Mouse (Mus musculus): Measurements from ENCODE around the gene Nxph3.

The Nxph3 gene

GRCm38 (mm10) chr11:95514298-95514861 is at the start of gene Nxph3:
Gene Nxph3 (minus strand): TSS chr11:95514570.
- DNase-seq (ENCODE audit: low read depth, low spot score): peak; percentile 70

GRCm38 (mm10) chr11:95563849-95564248 is 49.5 kb upstream of the Nxph3 start:
- DNase-seq (ENCODE audit: low read depth, low spot score): no peak

GRCm38 (mm10) chr11:95560773-95561172 is 46.4 kb upstream of the Nxph3 start:
- no peak for DNase-seq (ENCODE audit: low read depth, low spot score)

GRCm38 (mm10) chr11:95559761-95560160 is 45.4 kb upstream of the Nxph3 start:
- no peak for DNase-seq (ENCODE audit: low read depth, low spot score)

- no peak for DNase-seq (ENCODE audit: low read depth, low spot score)
Measured at GRCm38 (mm10) chr11:95557719-95558118, 43.3 kb upstream of the Nxph3 start.

- DNase-seq (ENCODE audit: low read depth, low spot score): no peak
Measured at GRCm38 (mm10) chr11:95557032-95557431, 42.7 kb upstream of the Nxph3 start.

GRCm38 (mm10) chr11:95555279-95555678 is 40.9 kb upstream of the Nxph3 start:
- DNase-seq (ENCODE audit: low read depth, low spot score): no peak

- DNase-seq (ENCODE audit: low read depth, low spot score): no peak
Measured at GRCm38 (mm10) chr11:95550301-95551021, 36.1 kb upstream of the Nxph3 start.

GRCm38 (mm10) chr11:95546021-95546782 is 31.8 kb upstream of the Nxph3 start:
- no peak for DNase-seq (ENCODE audit: low read depth, low spot score)

- no peak for DNase-seq (ENCODE audit: low read depth, low spot score)
Measured at GRCm38 (mm10) chr11:95544546-95545327, 30.4 kb upstream of the Nxph3 start.

- DNase-seq (ENCODE audit: low read depth, low spot score): no peak
Measured at GRCm38 (mm10) chr11:95540637-95541385, 26.4 kb upstream of the Nxph3 start.

GRCm38 (mm10) chr11:95538378-95539104 is 24.2 kb upstream of the Nxph3 start:
- no peak for DNase-seq (ENCODE audit: low read depth, low spot score)

- peak; percentile 75 for DNase-seq (ENCODE audit: low read depth, low spot score)
Measured at GRCm38 (mm10) chr11:95533484-95534160, 19.3 kb upstream of the Nxph3 start.

- no peak for DNase-seq (ENCODE audit: low read depth, low spot score)
Measured at GRCm38 (mm10) chr11:95532353-95533072, 18.1 kb upstream of the Nxph3 start.

GRCm38 (mm10) chr11:95528231-95528630 is 13.9 kb upstream of the Nxph3 start:
- DNase-seq (ENCODE audit: low read depth, low spot score): no peak

GRCm38 (mm10) chr11:95527307-95527706 is 12.9 kb upstream of the Nxph3 start:
- DNase-seq (ENCODE audit: low read depth, low spot score): no peak

GRCm38 (mm10) chr11:95521563-95521962 is 7.2 kb upstream of the Nxph3 start:
- peak; percentile 84 for DNase-seq (ENCODE audit: low read depth, low spot score)

- peak; percentile 95 for DNase-seq (ENCODE audit: low read depth, low spot score)
Measured at GRCm38 (mm10) chr11:95520456-95521072, 6.2 kb upstream of the Nxph3 start.

- peak; percentile 26 for DNase-seq (ENCODE audit: low read depth, low spot score)
Measured at GRCm38 (mm10) chr11:95519996-95520395, 5.6 kb upstream of the Nxph3 start.
